In genomic region chr12:73353362-73353761, GRCm38 (mm10) we compare ENCODE assay signal across 9 mouse cellular contexts.
A peak's percentile ranks its signal among the peaks of the same experiment; 100 is the strongest.
DNase-seq lines count a peak whose midpoint lies in the region; ATAC-seq and TF ChIP-seq lines count a peak whose summit lies in the region.
"Had no signal": no experiment of that assay in that cellular context is flagged by ENCODE, and none has a peak within 500 bp of the region (broad histone marks: within the 10 kb centered on the region; RNA-seq: fewer than 3 reads in every experiment).

No protein-coding gene starts in this region.

- H3K4me1 ChIP-seq in forebrain, embryonic 11.5 days (replicated peaks; ENCODE audit: control insufficient read depth, insufficient read depth, low read length), result no peaks in the 10 kb centered on the region
- H3K4me1 ChIP-seq in forebrain, embryonic 10.5 days, result peaks cover 50% of the 10 kb centered on the region
- no peaks in the 10 kb centered on the region for H3K4me1 ChIP-seq in midbrain, embryonic 11.5 days (ENCODE audit: control insufficient read depth, insufficient read depth, low read length)
- peaks cover 15% of the 10 kb centered on the region; the same call in 1 of the 2 replicates for H3K4me1 ChIP-seq in midbrain, embryonic 13.5 days (replicated peaks)

- no peak for ATAC-seq in forebrain, embryonic 11.5 days (replicated peaks; ENCODE audit: low FRiP score)
- no peak for ATAC-seq in midbrain, embryonic 11.5 days (ENCODE audit: low FRiP score)
- ATAC-seq in midbrain, embryonic 13.5 days, result no peak

- H3K9ac ChIP-seq in forebrain, embryonic 11.5 days (ENCODE audit: low read length), result no peak overlapping the region
- no peak overlapping the region for H3K9ac ChIP-seq in midbrain, embryonic 11.5 days (ENCODE audit: low read length)
- no peak overlapping the region for H3K9ac ChIP-seq in midbrain, embryonic 13.5 days (replicated peaks)

- WGBS in forebrain, embryonic 11.5 days, result 89% methylated on average over 5 of the region's 5 CpGs
- 90% methylated on average over 5 of the region's 5 CpGs for WGBS in forebrain, embryonic 10.5 days
- 95% methylated on average over 5 of the region's 5 CpGs for WGBS in midbrain, embryonic 11.5 days
- 96% methylated on average over 5 of the region's 5 CpGs for WGBS in midbrain, embryonic 13.5 days

- H3K4me2 ChIP-seq in forebrain, embryonic 11.5 days (ENCODE audit: low read depth, low read length, severe bottlenecking), result no peak overlapping the region
- no peak overlapping the region for H3K4me2 ChIP-seq in midbrain, embryonic 11.5 days
- no peak overlapping the region for H3K4me2 ChIP-seq in midbrain, embryonic 13.5 days (replicated peaks)

- DNase-seq in forebrain, embryonic 11.5 days (ENCODE audit: low spot score), result peak; percentile 43
- DNase-seq in forebrain, embryonic 10.5 days (ENCODE audit: extremely low spot score, low spot score), result no peak
- DNase-seq in midbrain, embryonic 11.5 days (ENCODE audit: low spot score, missing footprints), result peak; percentile 41
- DNase-seq in gastrocnemius, adult 2 months, result peak; percentile 77
- peak; percentile 49 for DNase-seq in kidney, postnatal 14 days
- DNase-seq in right cerebral cortex, adult 18-20 months, result no peak
- no peak for DNase-seq in MN1 (ENCODE audit: low spot score)

- intact Hi-C loops in gastrocnemius, adult 2 months (cut with DNase I), result no loop called here

- H3K9me3 ChIP-seq in forebrain, embryonic 11.5 days (ENCODE audit: control insufficient read depth, low read length), result no peaks in the 10 kb centered on the region
- H3K9me3 ChIP-seq in forebrain, embryonic 10.5 days, result no peaks in the 10 kb centered on the region
- no peaks in the 10 kb centered on the region for H3K9me3 ChIP-seq in midbrain, embryonic 11.5 days (ENCODE audit: control insufficient read depth, low read length)
- no peaks in the 10 kb centered on the region for H3K9me3 ChIP-seq in midbrain, embryonic 13.5 days

- no peak for TF ChIP-seq CTCF in gastrocnemius, adult 2 months (IDR thresholded peaks at IDR 0.05)

- H3K4me3 ChIP-seq in forebrain, embryonic 11.5 days (ENCODE audit: low read depth, low read length), result no peak overlapping the region
- no peak overlapping the region for H3K4me3 ChIP-seq in forebrain, embryonic 10.5 days
- no peak overlapping the region for H3K4me3 ChIP-seq in midbrain, embryonic 11.5 days (ENCODE audit: low read depth, low read length)
- no peak overlapping the region for H3K4me3 ChIP-seq in midbrain, embryonic 13.5 days (replicated peaks)
- no peak overlapping the region for H3K4me3 ChIP-seq in gastrocnemius, adult 2 months
- H3K4me3 ChIP-seq: erythroblast, embryonic 14.5 days had no signal

- no peaks in the 10 kb centered on the region for H3K27me3 ChIP-seq in forebrain, embryonic 11.5 days (ENCODE audit: control insufficient read depth, insufficient read depth, low read length)
- H3K27me3 ChIP-seq in forebrain, embryonic 10.5 days (ENCODE audit: poor library complexity, severe bottlenecking), result no peaks in the 10 kb centered on the region
- H3K27me3 ChIP-seq in midbrain, embryonic 11.5 days (ENCODE audit: control insufficient read depth, insufficient read depth, low read length), result no peaks in the 10 kb centered on the region
- no peaks in the 10 kb centered on the region for H3K27me3 ChIP-seq in midbrain, embryonic 13.5 days

- H3K36me3 ChIP-seq in forebrain, embryonic 11.5 days (ENCODE audit: control insufficient read depth, insufficient read depth, low read length), result no peaks in the 10 kb centered on the region; the same call in 1 of the 2 replicates
- H3K36me3 ChIP-seq in forebrain, embryonic 10.5 days (replicated peaks), result peaks cover 3% of the 10 kb centered on the region; the same call in 1 of the 2 replicates
- H3K36me3 ChIP-seq in midbrain, embryonic 11.5 days (ENCODE audit: control insufficient read depth, insufficient read depth, low read length), result no peaks in the 10 kb centered on the region
- H3K36me3 ChIP-seq in midbrain, embryonic 13.5 days, result peaks cover 3% of the 10 kb centered on the region; the same call in 1 of the 2 replicates

- no peak overlapping the region for H3K27ac ChIP-seq in forebrain, embryonic 11.5 days (ENCODE audit: low read depth, low read length)
- H3K27ac ChIP-seq in forebrain, embryonic 10.5 days, result no peak overlapping the region
- H3K27ac ChIP-seq in midbrain, embryonic 11.5 days (ENCODE audit: low read depth, low read length), result no peak overlapping the region
- no peak overlapping the region for H3K27ac ChIP-seq in midbrain, embryonic 13.5 days
- H3K27ac ChIP-seq in gastrocnemius, adult 2 months, result no peak overlapping the region

Comparison
In these comparisons a context has a peak if more than half of its experiments do, and no peak if none do; other contexts are left out.
1. DNase-seq: peak in forebrain, embryonic 11.5 days (single experiment), midbrain, embryonic 11.5 days (single experiment), gastrocnemius, adult 2 months (single experiment) and kidney, postnatal 14 days (single experiment); none in forebrain, embryonic 10.5 days (single experiment), right cerebral cortex, adult 18-20 months (single experiment) and MN1 (single experiment).